Mouse (Mus musculus) heart, adult 11 months (tissue): ENCODE measurements at regions not wholly inside any gene's neighbourhood (a gene's known extent, or its start where the extent isn't known, plus 50 kb on each side); places are given as distances from the start of the nearest gene placed in this dataset.

Experiments used
- DNase-seq: peaks from one replicate; pipeline ENCODE4 v3.0.0; 2022

DNA sequence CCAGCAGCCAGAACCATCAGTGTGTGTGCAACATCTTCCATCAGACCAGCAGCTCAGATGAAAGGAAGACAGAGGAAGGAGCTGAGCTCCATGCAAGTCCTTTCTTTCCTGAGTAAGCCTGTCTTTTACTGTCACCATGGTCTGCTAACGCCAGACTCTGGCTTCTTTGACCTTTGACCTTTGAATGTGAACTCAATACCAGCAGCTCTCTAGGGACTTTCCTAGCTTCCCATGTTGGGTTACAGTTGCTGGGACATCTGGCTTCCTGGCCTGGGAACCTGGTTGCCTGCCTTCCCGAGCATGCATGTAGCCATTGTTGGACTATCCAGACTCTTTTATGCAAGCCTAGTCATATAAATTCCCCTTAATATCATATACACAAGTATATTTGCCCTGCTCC, 492.3 kb downstream of the Tmem132b start:
- DNase-seq = peak; percentile 45

DNA sequence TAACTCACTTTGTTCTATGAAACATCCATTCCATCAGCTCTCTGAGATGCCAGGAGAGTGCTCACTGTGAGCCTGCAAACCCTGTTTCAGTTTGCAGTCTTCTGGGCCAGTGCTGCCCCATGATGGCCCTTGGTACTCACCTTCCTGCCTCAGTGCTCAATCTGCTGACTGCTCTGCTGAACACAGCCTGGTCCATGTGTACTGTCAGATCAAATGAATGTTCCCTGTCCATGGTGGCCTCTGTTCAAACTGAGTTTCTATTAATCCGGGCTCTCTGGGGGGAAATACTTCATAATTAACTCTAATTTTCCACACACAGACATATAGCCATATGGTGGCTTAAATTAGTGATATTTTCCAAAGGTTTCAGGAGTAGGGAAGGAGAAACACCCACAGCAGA, 503.3 kb downstream of the Tmem132b start:
- peak; percentile 66 for DNase-seq

DNA sequence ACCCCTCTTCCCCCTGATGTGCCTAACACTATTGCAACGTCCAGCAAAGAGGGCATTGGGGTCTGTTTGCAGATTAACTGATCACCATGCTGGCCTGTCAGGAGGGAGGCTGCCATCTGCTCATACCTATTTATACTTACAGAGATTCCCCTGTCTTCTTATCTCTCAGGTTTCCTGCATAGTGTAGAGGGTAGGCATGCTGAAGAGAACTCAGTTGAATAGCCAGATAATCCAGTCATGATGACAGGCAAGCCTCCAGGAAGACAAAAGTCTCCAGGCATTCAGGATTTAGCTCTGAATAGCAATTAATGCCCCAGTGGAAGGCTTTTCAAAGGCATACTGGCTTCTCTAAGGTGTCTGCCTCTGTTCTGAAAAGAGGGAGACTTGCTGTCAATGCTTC, 505.1 kb downstream of the Tmem132b start:
- peak; percentile 57 for DNase-seq

DNA sequence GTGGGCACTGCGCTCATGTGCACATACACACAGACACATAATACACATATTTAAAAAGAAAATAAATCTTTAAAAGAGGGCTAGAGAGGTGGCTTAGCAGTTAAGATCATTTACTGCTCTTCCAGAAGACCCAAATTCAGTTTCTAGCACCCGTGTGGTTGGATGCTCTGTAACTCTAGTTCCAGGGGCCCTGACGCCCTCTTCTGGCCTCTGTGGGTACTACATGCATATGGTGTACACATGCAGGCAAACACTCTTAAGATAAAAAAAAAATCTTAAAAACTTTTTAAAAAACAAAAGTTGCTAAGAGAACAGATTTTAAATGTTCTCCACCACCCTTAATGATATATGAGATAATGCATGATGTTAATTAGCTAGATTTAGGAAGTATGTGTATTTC, 514.2 kb downstream of the Tmem132b start:
- peak; percentile 30 for DNase-seq

DNA sequence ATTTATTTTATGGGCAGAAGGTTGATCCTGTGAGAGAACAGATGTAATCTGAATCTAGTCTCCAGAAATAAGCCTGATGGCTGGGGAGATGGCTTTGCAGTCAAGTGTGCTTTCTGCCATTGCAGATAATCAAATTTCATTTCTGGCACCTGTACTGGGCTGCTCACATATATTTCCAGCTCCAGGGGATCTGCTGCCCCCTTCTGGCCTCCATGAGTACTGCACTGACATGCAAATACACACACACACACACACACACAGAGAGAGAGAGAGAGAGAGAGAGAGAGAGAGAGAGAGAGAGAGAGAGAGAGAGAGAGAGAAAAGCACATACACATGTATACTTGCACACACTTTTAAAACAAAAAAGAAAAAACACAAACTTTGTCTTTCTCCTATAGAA, 532.1 kb downstream of the Tmem132b start:
- peak; percentile 27 for DNase-seq

DNA sequence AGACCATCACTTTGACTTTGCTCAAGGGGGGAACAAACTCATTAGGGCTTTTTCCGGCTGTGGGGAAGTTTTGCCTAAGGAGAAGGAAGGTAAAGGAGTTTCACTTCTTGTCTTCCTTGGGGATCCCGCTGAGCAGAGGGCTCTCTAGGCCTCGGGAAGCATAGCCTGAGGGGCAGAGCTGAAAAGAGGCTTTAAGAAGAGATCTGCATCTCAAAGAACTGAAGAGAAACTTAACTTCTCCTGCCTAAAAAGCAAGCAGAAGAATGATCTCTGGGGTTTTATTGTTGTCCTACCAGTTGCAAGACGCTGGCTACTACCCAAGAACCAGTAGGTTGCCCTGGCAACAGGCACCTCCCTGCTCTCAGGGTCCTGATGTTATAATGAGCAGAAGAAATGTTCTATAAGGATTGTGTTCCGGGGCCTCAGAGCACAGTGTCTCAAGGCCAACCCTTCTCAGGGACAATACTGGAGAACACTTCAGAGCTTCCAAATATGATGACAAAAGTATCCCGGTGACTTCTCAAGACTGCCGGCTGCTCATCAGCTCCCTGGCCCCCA, 547.8 kb downstream of the Tmem132b start:
- DNase-seq = peak; percentile 45

DNA sequence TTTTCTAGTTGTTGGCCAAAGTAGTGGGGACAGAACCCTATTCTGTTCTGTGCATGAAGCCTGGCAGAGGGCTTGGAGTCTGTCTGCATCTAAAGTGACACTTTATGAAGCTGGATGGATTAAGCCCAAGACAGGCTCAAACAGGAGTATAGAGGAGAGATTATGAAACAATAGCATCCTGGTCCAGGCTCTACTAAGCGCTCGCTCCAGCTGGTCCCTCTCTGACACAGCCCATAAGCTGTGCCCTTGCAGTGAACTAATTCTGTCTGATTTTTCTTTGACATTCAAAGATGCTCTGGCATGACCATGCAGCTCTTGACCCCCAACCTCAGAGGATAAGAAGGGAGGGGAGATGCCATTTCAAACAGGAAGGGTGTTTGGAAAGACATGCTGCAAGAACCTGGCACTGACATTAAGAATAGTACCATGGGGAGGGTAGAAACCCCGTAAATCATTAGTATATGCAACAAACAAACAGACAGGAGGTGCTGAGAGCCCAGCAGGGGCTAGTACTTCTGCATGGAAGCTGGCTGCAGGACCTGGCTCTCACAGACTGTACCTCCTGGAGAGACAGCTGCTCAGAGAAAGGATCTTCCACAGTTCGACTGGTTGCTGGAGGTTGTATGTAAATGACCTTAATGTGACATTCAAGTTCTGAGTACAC, 556.8 kb downstream of the Tmem132b start:
- DNase-seq = peak; percentile 56

DNA sequence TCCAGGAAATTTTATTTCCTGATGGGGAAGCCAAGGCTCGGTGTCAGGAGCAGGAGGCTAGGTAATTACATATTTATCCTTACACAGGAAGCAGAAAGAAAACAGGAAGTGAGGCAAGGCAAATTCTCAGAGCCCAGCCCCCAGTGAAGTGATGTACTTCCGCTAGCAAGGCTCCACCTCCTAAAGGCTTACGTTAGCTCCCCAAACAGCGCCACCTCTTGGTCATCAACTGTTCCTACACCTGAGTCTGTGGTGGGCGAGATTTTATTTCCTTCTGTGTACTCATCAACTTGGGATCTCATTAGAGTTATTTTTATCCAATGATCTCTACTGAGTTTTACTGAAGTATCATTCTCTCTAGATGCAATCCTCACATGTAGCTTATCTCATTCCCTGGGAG, 561.6 kb downstream of the Tmem132b start:
- no peak for DNase-seq

DNA sequence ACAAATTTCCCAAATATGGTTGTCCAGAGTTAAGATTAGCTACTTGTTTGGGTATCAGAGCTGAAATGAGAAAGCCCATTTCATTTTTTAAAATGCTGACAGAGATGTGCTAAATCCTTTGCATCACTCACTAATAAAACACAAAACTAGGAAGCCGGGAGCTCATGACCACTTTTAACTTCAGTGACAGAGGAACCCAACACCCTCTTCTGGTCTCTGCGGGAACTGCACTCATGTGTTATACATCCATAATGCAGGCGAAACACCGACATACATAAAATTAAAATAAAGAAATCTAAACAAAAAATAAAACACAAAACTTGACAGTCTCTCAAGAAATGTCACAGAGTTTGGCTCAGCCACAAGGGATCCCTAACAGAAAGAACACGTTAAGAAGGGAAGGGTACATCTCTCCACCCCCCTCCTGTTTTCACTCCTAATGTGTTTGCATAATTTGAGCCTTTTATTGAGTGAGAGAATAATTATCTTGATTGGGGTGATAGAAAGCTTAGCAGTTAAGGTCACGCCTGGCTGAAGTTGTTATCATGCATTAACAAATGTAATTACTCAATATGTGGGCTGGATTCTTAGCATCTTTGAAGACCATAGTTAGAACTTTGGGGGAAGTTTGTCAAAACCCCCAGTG, 565.2 kb downstream of the Tmem132b start:
- no peak for DNase-seq

DNA sequence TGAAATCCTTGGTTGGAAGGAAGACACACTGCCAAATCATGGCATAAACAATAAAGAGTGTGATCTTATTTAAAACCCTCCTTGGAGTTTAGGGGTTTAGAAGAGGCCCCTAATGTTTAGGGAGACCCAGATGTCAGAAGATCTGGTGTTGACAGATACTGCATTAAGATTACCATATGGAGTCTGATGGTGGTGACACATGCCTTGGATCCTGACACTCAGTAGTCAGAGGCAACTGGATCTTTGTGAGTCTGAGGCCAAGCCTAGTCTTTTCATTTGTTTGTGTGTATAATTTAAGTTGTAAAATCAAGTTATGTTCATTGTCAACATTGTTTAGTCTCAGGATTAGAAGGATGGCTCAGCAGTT, 565.7 kb downstream of the Tmem132b start:
- no peak for DNase-seq

DNA sequence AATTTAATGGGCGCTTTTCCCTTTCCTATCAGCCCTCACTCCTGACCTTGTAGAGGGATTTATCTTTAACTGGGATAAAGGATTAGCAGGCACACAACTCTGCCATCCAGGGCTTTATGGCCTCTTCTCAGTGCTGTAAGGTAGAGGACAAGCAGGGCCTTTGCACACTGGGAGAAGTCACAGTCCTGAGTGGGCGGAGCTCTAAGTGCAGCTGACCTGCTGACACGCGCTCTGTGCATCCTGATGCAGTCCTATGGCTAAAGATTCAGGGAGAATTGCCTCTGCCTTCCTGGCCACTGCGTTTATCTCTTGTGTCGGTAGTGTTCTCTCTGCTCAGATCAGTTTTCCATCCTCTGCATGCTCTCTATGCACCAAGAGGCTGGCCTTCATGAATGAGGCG, 566.9 kb downstream of the Tmem132b start:
- no peak for DNase-seq

DNA sequence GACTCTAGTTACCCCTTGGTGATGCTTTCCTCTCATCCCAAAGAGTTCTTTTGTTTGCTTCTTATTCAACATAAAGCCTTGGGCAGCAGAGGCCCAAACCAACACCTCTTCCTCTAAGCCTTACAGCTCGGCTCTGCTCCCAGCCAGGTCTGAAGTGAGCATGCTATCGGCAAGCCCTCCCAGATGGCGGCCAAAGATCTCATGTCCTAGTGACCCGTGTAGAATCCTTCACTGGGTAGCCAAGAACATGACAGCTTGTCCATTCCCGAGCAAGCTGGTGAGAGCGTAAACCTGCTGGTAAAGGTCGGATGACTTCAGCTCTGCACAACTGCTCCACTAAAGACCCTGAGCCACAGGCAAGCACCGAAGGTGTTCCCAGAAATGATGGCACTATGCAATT, 568.4 kb downstream of the Tmem132b start:
- no peak for DNase-seq

DNA sequence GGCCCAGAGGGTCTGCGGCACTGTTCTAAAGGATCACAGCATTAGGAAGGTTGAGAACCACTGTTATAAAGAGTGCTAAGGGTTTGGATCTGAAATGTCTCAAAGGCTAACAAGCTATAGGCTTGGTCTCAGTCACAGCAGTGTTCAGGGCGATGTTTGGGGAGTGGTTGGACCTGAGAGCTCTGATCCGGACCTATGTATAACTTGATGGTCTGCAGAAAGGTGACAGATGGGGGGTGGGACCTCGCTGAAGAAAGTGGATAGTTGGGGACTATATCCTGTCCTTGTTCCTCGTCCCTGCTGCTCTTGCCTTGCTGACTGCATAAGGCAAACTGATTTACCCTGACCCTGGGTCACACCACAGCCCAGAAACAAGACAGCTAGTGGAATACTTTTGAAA, 572.9 kb downstream of the Tmem132b start:
- no peak for DNase-seq

DNA sequence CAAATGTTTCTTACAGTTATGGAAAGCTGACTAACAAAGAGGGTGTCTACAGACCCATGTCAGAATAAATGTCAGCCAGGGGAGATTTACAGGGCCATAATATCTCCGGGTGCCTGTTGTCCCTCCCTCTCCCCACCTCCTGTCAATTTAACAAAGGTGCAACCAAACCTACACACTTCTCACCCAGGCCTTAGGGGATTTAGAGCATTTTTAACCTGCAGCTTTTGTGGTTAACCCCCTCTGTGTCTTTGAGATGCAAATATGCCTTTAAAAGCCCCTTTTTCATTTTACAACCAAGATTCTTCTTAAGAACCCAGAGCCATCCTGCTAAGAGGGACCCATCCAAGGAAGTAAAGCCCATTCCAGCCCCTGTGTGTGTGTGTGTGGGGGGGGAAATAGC, 573.3 kb downstream of the Tmem132b start:
- DNase-seq = no peak

DNA sequence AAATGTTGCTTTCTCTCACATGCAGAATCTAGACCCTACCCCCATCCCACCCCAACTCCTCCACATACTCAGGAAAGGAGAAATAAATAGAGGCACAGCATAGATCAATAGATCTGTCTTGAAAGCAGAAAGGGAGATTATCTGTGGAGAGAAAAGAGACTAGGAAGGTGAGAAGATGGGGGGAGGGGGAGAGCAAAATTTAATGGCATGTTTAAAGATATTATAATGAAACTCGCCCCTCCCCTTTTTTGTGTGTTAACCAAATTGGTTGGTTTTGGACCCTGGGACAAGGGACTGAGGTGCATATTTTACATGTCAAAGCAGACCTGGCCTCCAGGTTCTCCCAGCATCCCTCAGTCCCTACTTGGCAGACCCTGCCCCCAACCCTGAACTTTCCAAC, 573.9 kb downstream of the Tmem132b start:
- no peak for DNase-seq

DNA sequence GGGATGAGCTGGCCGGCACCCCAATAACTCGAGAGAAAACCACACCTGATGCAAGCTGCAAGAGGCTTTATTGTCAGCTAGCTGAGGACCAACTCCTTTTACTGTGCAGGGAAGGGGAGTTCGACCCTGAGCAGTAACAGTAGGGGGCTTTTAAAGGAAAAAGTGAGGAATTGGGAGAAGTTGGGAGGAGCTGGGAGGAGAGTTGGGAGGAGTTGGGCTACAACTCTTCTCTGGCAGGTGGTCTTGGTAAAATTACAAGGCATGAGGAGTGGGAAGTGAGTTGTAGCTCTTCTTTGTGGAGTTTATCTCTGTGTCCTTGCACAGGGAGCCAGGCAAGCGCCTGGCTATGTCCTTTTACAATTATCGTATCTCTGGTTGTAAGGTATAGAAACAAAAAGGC, 575.4 kb downstream of the Tmem132b start:
- DNase-seq = peak; percentile 63

DNA sequence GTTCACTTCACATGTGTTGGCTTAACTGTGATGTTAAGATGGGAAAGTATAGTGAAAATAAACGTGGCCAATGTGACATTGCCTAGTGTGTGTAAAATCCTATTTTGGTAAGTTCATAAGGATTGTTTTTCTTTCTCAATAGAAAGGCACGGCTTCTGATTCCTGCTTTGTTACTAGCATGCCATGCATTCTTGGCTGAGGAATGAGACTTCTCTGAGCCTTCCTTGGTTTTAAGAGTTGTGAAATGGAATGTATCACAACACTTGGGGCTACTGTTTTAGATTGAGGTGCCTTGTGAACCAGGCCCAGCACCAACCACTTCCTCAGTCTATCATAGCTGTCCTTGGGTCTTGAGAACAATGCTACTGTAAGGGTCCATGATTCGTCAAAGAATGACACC, 577.3 kb downstream of the Tmem132b start:
- no peak for DNase-seq

DNA sequence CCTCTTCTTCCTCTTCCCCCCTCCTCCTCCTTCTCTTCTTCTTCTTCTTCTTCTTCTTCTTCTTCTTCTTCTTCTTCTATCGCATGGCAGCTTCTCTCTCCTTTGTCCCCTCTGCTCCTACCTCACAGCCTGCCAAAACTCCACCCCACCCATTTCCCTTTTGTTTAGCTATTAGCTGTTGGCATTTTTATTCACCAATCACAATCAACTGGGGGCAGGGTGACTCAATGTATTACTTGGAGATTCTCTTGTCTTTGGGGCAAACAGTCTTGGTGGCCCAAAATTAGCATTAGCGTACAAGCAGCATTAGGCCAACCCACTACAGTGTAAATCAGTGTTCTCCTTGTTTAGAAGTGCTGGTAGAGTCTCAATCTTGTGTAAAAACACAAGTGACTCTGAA, 585.7 kb downstream of the Tmem132b start:
- peak; percentile 12 for DNase-seq

DNA sequence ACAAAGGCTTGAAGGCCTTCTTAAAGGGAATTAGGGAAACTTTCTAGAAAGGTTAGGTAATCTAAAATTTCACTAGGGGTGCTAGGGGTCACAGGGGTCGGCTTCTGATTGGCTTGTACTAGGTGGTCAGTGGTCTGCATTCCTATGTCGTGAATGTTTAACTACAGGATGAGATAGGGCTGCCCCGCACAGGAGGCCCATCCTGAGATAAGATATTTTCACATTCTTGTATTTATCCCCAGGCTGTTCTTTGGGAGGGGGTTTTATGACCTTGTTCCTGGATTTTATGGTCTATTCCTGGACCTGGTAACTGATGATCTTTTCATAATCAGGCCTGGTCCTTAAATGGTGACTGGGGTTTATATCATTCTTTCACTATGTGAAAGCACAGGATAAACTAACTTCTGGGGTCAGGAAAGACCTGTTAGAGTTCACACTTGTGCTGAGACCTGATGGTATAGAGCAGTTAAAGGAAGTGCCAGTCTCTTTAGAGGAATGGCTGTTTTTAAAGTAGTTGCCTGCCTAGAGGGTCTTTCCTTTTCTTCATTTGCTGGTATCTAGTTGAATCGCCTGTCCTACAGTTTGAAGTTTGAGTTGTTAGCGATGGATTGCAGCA, 586.4 kb downstream of the Tmem132b start:
- peak; percentile 34 for DNase-seq

DNA sequence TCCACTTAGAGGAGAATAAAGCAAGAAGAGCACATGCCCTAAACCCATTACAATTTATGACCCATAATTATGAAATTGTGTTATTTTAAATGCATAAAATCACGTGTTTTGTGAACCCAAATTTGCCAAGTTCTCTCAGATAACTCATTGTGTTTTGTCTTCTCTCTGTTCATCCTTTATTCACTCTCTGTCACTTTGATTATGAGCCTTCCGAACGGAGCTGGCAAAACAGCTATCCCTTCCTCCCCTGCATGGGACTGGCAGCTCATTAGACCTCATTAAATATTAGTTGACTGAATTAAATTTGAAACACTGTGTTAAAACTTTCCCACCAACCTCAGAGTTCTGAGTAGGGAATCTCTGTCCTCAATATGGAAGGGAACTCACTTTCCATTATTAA, 587.2 kb downstream of the Tmem132b start:
- peak; percentile 1 for DNase-seq

DNA sequence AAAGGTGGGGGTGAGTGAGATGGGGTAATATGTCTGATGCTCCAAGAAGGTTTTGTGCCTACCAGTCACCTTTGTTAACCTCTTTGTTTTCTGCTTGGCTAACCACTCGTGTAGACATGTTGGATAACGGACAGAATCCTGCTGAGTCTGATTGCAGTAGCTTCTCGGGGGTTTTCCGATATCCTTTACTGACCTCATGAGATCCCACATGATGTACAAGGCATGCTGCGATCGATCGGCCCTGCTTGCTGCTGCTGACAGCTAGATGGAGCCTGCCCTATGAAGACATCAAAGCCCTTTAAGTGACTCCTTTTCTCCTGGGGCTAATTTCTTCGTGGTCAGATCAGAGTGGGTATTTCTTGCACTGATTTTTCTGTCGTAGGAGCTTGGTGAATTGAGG, 591.6 kb downstream of the Tmem132b start:
- peak; percentile 63 for DNase-seq

DNA sequence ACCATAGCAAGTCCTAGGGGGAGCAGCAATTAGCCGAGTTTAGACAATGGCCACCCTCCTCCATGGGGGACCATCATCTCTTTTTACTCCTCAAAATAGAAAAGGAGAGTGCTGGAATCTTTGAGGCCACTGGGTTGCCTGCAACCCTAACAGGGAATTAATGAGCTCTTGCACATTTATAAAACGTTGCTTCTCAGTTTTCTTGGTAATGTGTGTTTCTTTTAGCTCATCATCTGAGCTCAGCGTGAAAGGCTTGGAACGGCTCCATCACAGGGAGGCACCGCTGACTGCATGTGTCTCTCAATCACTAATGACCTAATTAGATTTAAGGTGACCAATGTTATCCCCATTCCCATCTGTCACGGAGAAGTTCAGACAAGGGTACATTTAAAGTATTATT, 595.9 kb downstream of the Tmem132b start:
- no peak for DNase-seq

DNA sequence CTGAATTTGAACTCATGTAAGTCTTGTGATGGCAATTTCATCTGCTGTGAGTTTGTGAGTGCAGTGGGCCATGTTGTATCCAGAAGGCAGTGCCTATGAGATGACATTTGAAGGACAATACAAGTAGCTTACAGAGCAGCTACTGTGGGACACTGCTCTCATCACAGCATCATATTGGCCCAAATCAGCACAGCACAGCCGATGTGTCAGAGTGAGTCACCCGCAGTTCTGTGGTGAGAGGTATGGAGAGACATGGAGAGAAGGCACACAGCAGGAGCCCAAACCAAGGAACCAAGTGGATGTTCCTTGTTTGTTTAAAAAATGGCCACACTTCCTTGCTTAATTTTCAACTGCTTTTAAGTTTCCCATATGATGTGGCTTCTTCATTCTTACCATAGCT, 617.3 kb downstream of the Tmem132b start:
- no peak for DNase-seq

DNA sequence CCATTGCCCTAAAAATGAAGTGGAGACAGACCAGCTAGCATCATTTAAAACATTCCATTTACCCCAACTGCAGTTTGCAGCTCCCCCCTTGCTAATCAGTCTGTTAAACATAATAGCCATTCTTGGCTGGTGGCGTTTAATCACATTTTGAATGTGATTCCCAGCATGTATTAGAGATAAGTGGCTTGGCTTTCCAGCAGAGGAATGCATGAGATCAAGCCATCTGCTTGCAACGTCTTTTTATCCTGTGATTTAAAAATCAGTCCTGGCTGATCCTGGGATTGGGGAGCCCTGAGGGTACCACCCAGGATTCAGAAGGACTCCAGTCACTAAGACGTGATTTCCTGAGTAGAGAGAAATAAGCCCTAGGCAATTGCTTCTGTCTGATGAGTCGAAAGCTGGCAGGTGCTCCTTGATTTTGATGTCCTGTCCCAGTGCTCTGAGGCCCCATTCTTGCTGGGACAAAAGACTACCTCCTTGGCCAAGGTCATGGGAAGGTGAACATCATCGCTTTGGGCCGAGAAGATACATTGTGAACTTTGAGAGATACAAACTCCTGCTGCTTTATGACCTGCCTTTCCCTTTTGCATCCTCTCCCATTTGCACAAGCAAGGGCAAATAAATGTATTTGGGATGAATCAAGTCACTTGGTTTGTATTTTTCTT, 623.8 kb downstream of the Tmem132b start:
- DNase-seq = no peak
